Mouse (Mus musculus): ENCODE data around the gene Isy1. TPM values are rescaled to one million over a fixed set of nuclear protein-coding genes. Genes with fewer than 3 reads are reported as not detected.

The Isy1 gene
- total RNA-seq, 1 experiment from 2014 or later, result 48.2 TPM

GRCm38 (mm10) chr6:87850900-87851614, 12.5 kb upstream of the Isy1 start, which contains the start of gene Cnbp:
Gene Cnbp (minus strand): TSS chr6:87851106.
- ATAC-seq (ENCODE audit: extremely low read depth, insufficient number of reproducible peaks, low FRiP score, poor library complexity, severe bottlenecking), result peak; percentile 96

GRCm38 (mm10) chr6:87850155-87850899, 11.7 kb upstream of the Isy1 start:
- ATAC-seq (ENCODE audit: extremely low read depth, insufficient number of reproducible peaks, low FRiP score, poor library complexity, severe bottlenecking), result no peak

- ATAC-seq (ENCODE audit: extremely low read depth, insufficient number of reproducible peaks, low FRiP score, poor library complexity, severe bottlenecking), result no peak
Observed at GRCm38 (mm10) chr6:87849780-87850154, 11.2 kb upstream of the Isy1 start.

GRCm38 (mm10) chr6:87846813-87847212, 8.2 kb upstream of the Isy1 start:
- no peak for ATAC-seq (ENCODE audit: extremely low read depth, insufficient number of reproducible peaks, low FRiP score, poor library complexity, severe bottlenecking)

GRCm38 (mm10) chr6:87845031-87845695, 6.6 kb upstream of the Isy1 start:
- no peak for ATAC-seq (ENCODE audit: extremely low read depth, insufficient number of reproducible peaks, low FRiP score, poor library complexity, severe bottlenecking)

- ATAC-seq (ENCODE audit: extremely low read depth, insufficient number of reproducible peaks, low FRiP score, poor library complexity, severe bottlenecking), result no peak
Observed at GRCm38 (mm10) chr6:87842254-87842653, 3.7 kb upstream of the Isy1 start.

- ATAC-seq (ENCODE audit: extremely low read depth, insufficient number of reproducible peaks, low FRiP score, poor library complexity, severe bottlenecking), result no peak
Observed at GRCm38 (mm10) chr6:87841635-87842034, 3.0 kb upstream of the Isy1 start.

- no peak for ATAC-seq (ENCODE audit: extremely low read depth, insufficient number of reproducible peaks, low FRiP score, poor library complexity, severe bottlenecking)
Observed at GRCm38 (mm10) chr6:87839797-87840341, 1.3 kb upstream of the Isy1 start.

GRCm38 (mm10) chr6:87835695-87836094, 2.9 kb downstream of the Isy1 start, which contains the start of gene Gm45140:
Gene Gm45140 (minus strand): TSS chr6:87835795.
- ATAC-seq (ENCODE audit: extremely low read depth, insufficient number of reproducible peaks, low FRiP score, poor library complexity, severe bottlenecking), result no peak

- ATAC-seq (ENCODE audit: extremely low read depth, insufficient number of reproducible peaks, low FRiP score, poor library complexity, severe bottlenecking), result no peak
Observed at GRCm38 (mm10) chr6:87820366-87820765, 18.2 kb downstream of the Isy1 start.

GRCm38 (mm10) chr6:87814486-87814885, 24.1 kb downstream of the Isy1 start:
- no peak for ATAC-seq (ENCODE audit: extremely low read depth, insufficient number of reproducible peaks, low FRiP score, poor library complexity, severe bottlenecking)

GRCm38 (mm10) chr6:87812656-87813055, 25.9 kb downstream of the Isy1 start:
- no peak for ATAC-seq (ENCODE audit: extremely low read depth, insufficient number of reproducible peaks, low FRiP score, poor library complexity, severe bottlenecking)

GRCm38 (mm10) chr6:87811675-87812338, 26.8 kb downstream of the Isy1 start, which contains the start of gene Rab43:
Gene Rab43 (minus strand): TSS chr6:87812164.
- peak; percentile 77 for ATAC-seq (ENCODE audit: extremely low read depth, insufficient number of reproducible peaks, low FRiP score, poor library complexity, severe bottlenecking)

GRCm38 (mm10) chr6:87810713-87811669, 27.6 kb downstream of the Isy1 start:
- ATAC-seq (ENCODE audit: extremely low read depth, insufficient number of reproducible peaks, low FRiP score, poor library complexity, severe bottlenecking), result peak; percentile 9; the same call in 1 of the 2 replicates

GRCm38 (mm10) chr6:87810311-87810710, 28.3 kb downstream of the Isy1 start:
- ATAC-seq (ENCODE audit: extremely low read depth, insufficient number of reproducible peaks, low FRiP score, poor library complexity, severe bottlenecking), result no peak

- no peak for ATAC-seq (ENCODE audit: extremely low read depth, insufficient number of reproducible peaks, low FRiP score, poor library complexity, severe bottlenecking)
Observed at GRCm38 (mm10) chr6:87809651-87810161, 28.9 kb downstream of the Isy1 start.

GRCm38 (mm10) chr6:87809144-87809543, 29.5 kb downstream of the Isy1 start:
- ATAC-seq (ENCODE audit: extremely low read depth, insufficient number of reproducible peaks, low FRiP score, poor library complexity, severe bottlenecking), result no peak

GRCm38 (mm10) chr6:87808521-87808920, 30.1 kb downstream of the Isy1 start:
- no peak for ATAC-seq (ENCODE audit: extremely low read depth, insufficient number of reproducible peaks, low FRiP score, poor library complexity, severe bottlenecking)
